Mouse (Mus musculus): ENCODE data around the gene Galm.
A peak's percentile ranks its signal among the peaks of the same experiment; 100 is the strongest.
"Not testable (repeated sequence)": the region's sequence is repeated elsewhere in the genome, so short reads cannot be mapped to it uniquely, and the experiment has no call there.

The Galm gene

GRCm38 (mm10) chr17:80167436-80167835 is 40.2 kb downstream of the Galm start:
- DNase-seq = no peak

- DNase-seq = peak; percentile 46
Observed at GRCm38 (mm10) chr17:80167851-80168251, 40.6 kb downstream of the Galm start.

- peak; percentile 74 for DNase-seq
Observed at GRCm38 (mm10) chr17:80168425-80169182, 41.3 kb downstream of the Galm start.

GRCm38 (mm10) chr17:80169792-80170191 is 42.5 kb downstream of the Galm start:
- no peak for DNase-seq

- DNase-seq = no peak
Observed at GRCm38 (mm10) chr17:80170951-80171350, 43.7 kb downstream of the Galm start.

- no peak for DNase-seq
Observed at GRCm38 (mm10) chr17:80171948-80172347, 44.7 kb downstream of the Galm start.

- no peak for DNase-seq
Observed at GRCm38 (mm10) chr17:80172761-80173160, 45.5 kb downstream of the Galm start.

- no peak for DNase-seq
Observed at GRCm38 (mm10) chr17:80173708-80174107, 46.4 kb downstream of the Galm start.

GRCm38 (mm10) chr17:80174146-80174545 is 46.9 kb downstream of the Galm start:
- no peak for DNase-seq

- no peak for DNase-seq
Observed at GRCm38 (mm10) chr17:80174699-80175385, 47.6 kb downstream of the Galm start.

GRCm38 (mm10) chr17:80175386-80175739 is 48.1 kb downstream of the Galm start:
- no peak for DNase-seq

GRCm38 (mm10) chr17:80175966-80176365 is 48.7 kb downstream of the Galm start:
- DNase-seq = no peak

GRCm38 (mm10) chr17:80178846-80179245 is 51.6 kb downstream of the Galm start:
- not testable (repeated sequence) for DNase-seq

GRCm38 (mm10) chr17:80179959-80180358 is 52.7 kb downstream of the Galm start:
- DNase-seq = peak; percentile 59

GRCm38 (mm10) chr17:80180468-80180867 is 53.2 kb downstream of the Galm start:
- no peak for DNase-seq

GRCm38 (mm10) chr17:80183615-80184014 is 56.3 kb downstream of the Galm start:
- DNase-seq = no peak

- DNase-seq = no peak
Observed at GRCm38 (mm10) chr17:80193075-80193474, 65.8 kb downstream of the Galm start.

GRCm38 (mm10) chr17:80199160-80199778 is 72.0 kb downstream of the Galm start:
- no peak for DNase-seq

- no peak for DNase-seq
Observed at GRCm38 (mm10) chr17:80205657-80206056, 78.4 kb downstream of the Galm start.

GRCm38 (mm10) chr17:80206301-80206670 is 79.0 kb downstream of the Galm start:
- DNase-seq = no peak

- peak; percentile 97 for DNase-seq
Observed at GRCm38 (mm10) chr17:80206671-80207581, 79.7 kb downstream of the Galm start, which contains the start of the genes Srsf7 and Ttc39d. Srsf7 (minus strand) TSS chr17:80207307. Ttc39d (plus strand) TSS chr17:80207460.

GRCm38 (mm10) chr17:80213998-80214397 is 86.7 kb downstream of the Galm start:
- DNase-seq = not testable (repeated sequence)

- no peak for DNase-seq
Observed at GRCm38 (mm10) chr17:80220131-80220530, 92.9 kb downstream of the Galm start.
